Mouse (Mus musculus) liver, embryonic 14.5 days (tissue): ENCODE data around the gene Pgpep1. TPM values are rescaled to one million over a fixed set of nuclear protein-coding genes. Genes with fewer than 3 reads are reported as not detected.

ENCODE experiments used
- ATAC-seq: fragments of 200-750 bp; cut with Nextera tagmentation; 2 replicates; pipeline ENCODE4 v1.8.0; 2017; ENCODE audit warnings: moderate number of reproducible peaks, mild to moderate bottlenecking, moderate library complexity; ENCODE audit not compliant: insufficient read depth
- DNase-seq, 3 experiments: peaks; one replicate each; pipeline ENCODE4 v3.0.0-alpha.2; 2012 to 2013; ENCODE audit warnings: low read depth in 3 of 3, low spot score in 3 of 3
- H3K27ac ChIP-seq: fragments of 300-500 bp; sonication (generic); 2 replicates; pipeline ENCODE4 v1.5.1; 2014; ENCODE audit warnings: moderate library complexity, mild to moderate bottlenecking, control low read depth, inconsistent platforms
- H3K27me3 ChIP-seq: fragments of 300-500 bp; sonication (generic); 2 replicates; pipeline ENCODE4 v1.6.1; 2014; ENCODE audit warnings: mild to moderate bottlenecking, low read length, moderate library complexity; ENCODE audit not compliant: control insufficient read depth, insufficient read depth
- H3K36me3 ChIP-seq: fragments of 300-500 bp; sonication (generic); replicated peaks from 2 replicates; pipeline ENCODE4 v1.6.1; 2014; ENCODE audit warnings: low read depth; ENCODE audit not compliant: control insufficient read depth, insufficient read depth
- H3K4me1 ChIP-seq, 2 experiments: fragments of 200-500 bp in 1 of 2; fragments of 300-500 bp in 1 of 2; sonication (generic) in 1 of 2; replicated peaks; 2 replicates each; pipeline ENCODE4 v1.6.1; 2012 to 2014; ENCODE audit warnings: antibody characterized with exemption in 1 of 2, inconsistent platforms in 1 of 2, low read length in 1 of 2; ENCODE audit not compliant: control insufficient read depth in 2 of 2, insufficient read depth in 2 of 2
- H3K4me2 ChIP-seq: fragments of 300-500 bp; sonication (generic); 2 replicates; pipeline ENCODE4 v1.6.1; 2014; ENCODE audit warnings: low read depth, mild to moderate bottlenecking, control low read depth, moderate library complexity
- H3K4me3 ChIP-seq, 2 experiments: fragments of 200-500 bp in 1 of 2; fragments of 300-500 bp in 1 of 2; sonication (generic) in 1 of 2; 2 replicates each; pipeline ENCODE4 v1.5.1; 2012 to 2014; ENCODE audit warnings: low read depth in 2 of 2, low read length in 2 of 2, mild to moderate bottlenecking in 2 of 2, control low read depth in 1 of 2, inconsistent platforms in 1 of 2, moderate library complexity in 1 of 2; ENCODE audit not compliant: insufficient read depth in 1 of 2
- H3K9ac ChIP-seq: fragments of 300-500 bp; sonication (generic); replicated peaks from 2 replicates; pipeline ENCODE4 v1.6.1; 2014; ENCODE audit warnings: mild to moderate bottlenecking, control low read depth, moderate library complexity
- H3K9me3 ChIP-seq: fragments of 300-500 bp; sonication (generic); 2 replicates; pipeline ENCODE4 v1.6.1; 2016; ENCODE audit warnings: low read length, mixed read lengths; ENCODE audit not compliant: control insufficient read depth
- CTCF ChIP-seq: IDR thresholded peaks from 2 replicates; pipeline ENCODE4 v1.5.1; 2016; ENCODE audit warnings: antibody characterized with exemption, low read depth, control low read depth
- EP300 ChIP-seq: IDR thresholded peaks from 2 replicates; pipeline ENCODE4 v1.6.1; 2016; ENCODE audit warnings: antibody characterized with exemption, low read depth
- WGBS: fragments of 180-500 bp; shearing (Covaris S2); extraction: QIAGEN DNeasy Blood & Tissue Kit; methylation state at CpG from one replicate; pipeline ENCODE4 v1.1.7; 2014; ENCODE audit not compliant: insufficient replicate concordance; 5-methylcytosine and 5-hydroxymethylcytosine counted together
- polyA plus RNA-seq, 2 experiments: library from polyadenylated mRNA; depleted of rRNA in 1 of 2; stranded (reverse) in 1 of 2; unstranded in 1 of 2; fragments of >200 nt; fragmentation: Nextera tagmentation in 1 of 2; extraction: Ambion mirVana in 1 of 2; gene quantifications; 2 replicates each; pipeline versions ENCODE4 v1.2.1 to v1.2.3; 2012 to 2014

The Pgpep1 gene
- polyA plus RNA-seq, 2 experiments = 8.6 to 19.8 TPM

DNA sequence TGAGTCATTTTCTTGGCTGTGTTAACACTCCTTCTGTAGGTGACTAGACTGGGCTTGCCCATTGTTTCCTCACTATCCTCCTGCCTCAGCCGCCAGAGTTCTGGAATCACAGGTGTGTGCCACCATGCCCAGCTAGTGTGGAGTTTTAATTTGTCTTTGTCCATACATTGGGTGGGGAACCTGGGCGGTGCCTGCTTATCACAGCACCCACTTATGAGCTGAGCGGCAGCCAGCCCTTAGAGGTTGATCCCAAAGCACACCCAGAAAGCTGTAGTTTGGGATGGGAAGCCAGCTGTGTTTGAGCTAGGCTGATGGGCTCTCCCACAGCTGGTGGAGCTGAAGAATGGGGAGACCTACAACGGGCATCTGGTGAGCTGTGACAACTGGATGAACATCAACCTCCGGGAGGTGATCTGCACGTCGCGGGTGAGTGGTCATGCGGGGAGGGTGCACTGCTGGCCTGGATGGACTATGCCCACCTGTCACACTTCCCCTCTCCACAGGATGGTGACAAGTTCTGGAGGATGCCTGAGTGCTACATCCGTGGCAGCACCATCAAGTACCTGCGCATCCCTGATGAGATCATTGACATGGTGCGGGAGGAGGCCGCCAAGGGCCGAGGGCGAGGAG lies 17.4 kb upstream of the Pgpep1 start:
- H3K27ac ChIP-seq = peak overlapping the region; percentile 59
- peak overlapping the region; percentile 50 for H3K9ac ChIP-seq

GRCm38 (mm10) chr8:70675336-70675735 lies 15.1 kb upstream of the Pgpep1 start:
- TF ChIP-seq EP300 = no peak
- no peak for TF ChIP-seq CTCF
- H3K4me3 ChIP-seq = no peak overlapping the region
- H3K4me2 ChIP-seq = peak overlapping the region; percentile 97
- no peak overlapping the region for H3K9ac ChIP-seq
- no peak for ATAC-seq
- 44% methylated on average over 1 of the region's 1 CpGs for WGBS
- no peaks in the 10 kb centered on the region for H3K27me3 ChIP-seq
- no peaks in the 10 kb centered on the region for H3K9me3 ChIP-seq
- H3K4me1 ChIP-seq = peaks cover 36% of the 10 kb centered on the region in 2 experiments
- peak overlapping the region; percentile 50 for H3K27ac ChIP-seq
- no peak for DNase-seq
- peaks cover 9% of the 10 kb centered on the region for H3K36me3 ChIP-seq

More for the DNA sequence above, 17.4 kb upstream of the Pgpep1 start:
- WGBS = 76% methylated on average over 15 of the region's 15 CpGs
- H3K4me2 ChIP-seq = peak overlapping the region; percentile 44
- TF ChIP-seq EP300 (no peak), CTCF (no peak)
- DNase-seq = no peak
- peaks cover 43 to 45% of the 10 kb centered on the region in 2 experiments for H3K4me1 ChIP-seq
- ATAC-seq = no peak
- H3K36me3 ChIP-seq = peaks cover 9% of the 10 kb centered on the region
- H3K27me3 ChIP-seq = no peaks in the 10 kb centered on the region
- no peak overlapping the region for H3K4me3 ChIP-seq
- H3K9me3 ChIP-seq = no peaks in the 10 kb centered on the region

- TF ChIP-seq CTCF (no peak), EP300 (no peak)
- Histone ChIP-seq H3K4me3 (no peak overlapping the region; a peak in 1 of 4 replicates), H3K27me3 (no peaks in the 10 kb centered on the region), H3K9me3 (no peaks in the 10 kb centered on the region), H3K4me2 (peak overlapping the region; percentile 97), H3K36me3 (peaks cover 9% of the 10 kb centered on the region), H3K27ac (peak overlapping the region; percentile 50), H3K9ac (peak overlapping the region; percentile 45), H3K4me1 (peaks cover 36% of the 10 kb centered on the region in 2 experiments)
- ATAC-seq (no peak), DNase-seq (no peak)
- WGBS = 35% methylated on average over 4 of the region's 4 CpGs
Measured at GRCm38 (mm10) chr8:70674716-70675115, 14.5 kb upstream of the Pgpep1 start.

- Histone ChIP-seq H3K36me3 (peaks cover 9% of the 10 kb centered on the region), H3K4me2 (peak overlapping the region; percentile 97), H3K4me3 (peak overlapping the region; percentile 71 to 86), H3K27me3 (no peaks in the 10 kb centered on the region), H3K27ac (peak overlapping the region; percentile 95), H3K9me3 (no peaks in the 10 kb centered on the region), H3K9ac (peak overlapping the region; percentile 87), H3K4me1 (peaks cover 36% of the 10 kb centered on the region in 2 experiments)
- ATAC-seq (no peak), DNase-seq (no peak)
- TF ChIP-seq EP300 = no peak
- 64% methylated on average over 3 of the region's 3 CpGs for WGBS
Measured at GRCm38 (mm10) chr8:70674109-70674508, 13.9 kb upstream of the Pgpep1 start.

- Histone ChIP-seq H3K9me3 (no peaks in the 10 kb centered on the region), H3K4me1 (peaks cover 36% of the 10 kb centered on the region in 2 experiments)
Measured at GRCm38 (mm10) chr8:70673079-70673856, 13.1 kb upstream of the Pgpep1 start, which contains the start of gene Lsm4. Gene Lsm4, plus strand, starts transcription at chr8:70673248.

More at GRCm38 (mm10) chr8:70673079-70673856, 13.1 kb upstream of the Pgpep1 start, which contains the start of gene Lsm4:
- TF ChIP-seq EP300 (peak; percentile 56), CTCF (peak; percentile 96)
- Histone ChIP-seq H3K27me3 (no peaks in the 10 kb centered on the region), H3K4me3 (peak within 1 kb of the TSS; percentile 71 to 86), H3K4me2 (peak within 1 kb of the TSS; percentile 97), H3K27ac (peak within 1 kb of the TSS; percentile 95), H3K9ac (peak within 1 kb of the TSS; percentile 87), H3K36me3 (peaks cover 7% of the 10 kb centered on the region)
- WGBS = under 1% methylated on average over 60 of the region's 60 CpGs
- DNase-seq (peak; percentile 99), ATAC-seq (peak; percentile 95)
